Mouse (Mus musculus) heart, adult 11 months (tissue): ENCODE data around the gene Adamtsl1.

Source experiments
- DNase-seq: peaks from one replicate; pipeline ENCODE4 v3.0.0; 2022

Adamtsl1 gene

GRCm38 (mm10) chr4:86329481-86329880, 815.5 kb downstream of the Adamtsl1 start:
- no peak for DNase-seq

GRCm38 (mm10) chr4:86335861-86336415, 822.0 kb downstream of the Adamtsl1 start:
- DNase-seq: no peak

- no peak for DNase-seq
Observed at GRCm38 (mm10) chr4:86337216-86337765, 823.3 kb downstream of the Adamtsl1 start.

DNA sequence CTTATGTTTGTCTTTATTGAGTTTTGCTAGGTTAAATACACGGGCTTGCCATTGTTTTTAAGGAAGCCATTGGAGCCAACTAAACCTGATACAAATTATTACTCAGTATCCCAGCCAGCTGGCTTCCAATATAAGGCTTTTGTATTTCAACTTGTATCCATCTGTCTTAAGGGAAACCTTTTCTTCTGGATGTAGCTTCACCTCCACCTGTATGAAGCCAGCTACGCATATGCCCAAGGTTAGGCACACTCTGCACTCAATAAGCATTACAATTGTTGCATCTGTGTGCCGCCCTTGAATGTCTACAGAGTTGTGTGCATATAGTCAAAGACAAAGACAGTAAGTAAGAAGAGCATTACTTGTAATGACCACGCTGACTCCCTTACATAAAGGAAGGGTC, 835.4 kb downstream of the Adamtsl1 start:
- DNase-seq: peak; percentile 51

- DNase-seq: no peak
Observed at GRCm38 (mm10) chr4:86352121-86352520, 838.1 kb downstream of the Adamtsl1 start.

- DNase-seq: peak; percentile 21
Observed at GRCm38 (mm10) chr4:86353550-86353949, 839.6 kb downstream of the Adamtsl1 start.

DNA sequence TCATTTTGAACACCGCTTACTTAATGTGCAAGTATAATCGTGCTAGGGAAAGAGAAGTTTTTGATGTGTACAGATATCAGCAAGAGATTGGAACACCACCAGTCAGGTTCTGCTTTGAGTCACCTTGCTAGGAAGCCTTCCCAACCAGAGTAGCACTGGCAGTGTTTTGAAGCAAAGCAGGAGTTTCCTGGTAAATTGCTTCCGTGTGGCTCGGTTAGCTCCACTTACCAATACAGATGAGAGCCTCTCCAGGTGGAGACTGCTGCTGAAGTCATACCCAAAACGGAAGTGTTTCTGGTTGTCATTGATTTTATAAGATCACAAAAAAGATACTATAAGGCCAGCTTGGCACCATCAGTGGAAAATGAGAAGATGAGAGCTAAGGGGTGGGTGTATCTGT, 845.4 kb downstream of the Adamtsl1 start:
- peak; percentile 45 for DNase-seq

GRCm38 (mm10) chr4:86369055-86369454, 855.1 kb downstream of the Adamtsl1 start:
- no peak for DNase-seq

- peak; percentile 59 for DNase-seq
Observed at GRCm38 (mm10) chr4:86373166-86373565, 859.2 kb downstream of the Adamtsl1 start.

DNA sequence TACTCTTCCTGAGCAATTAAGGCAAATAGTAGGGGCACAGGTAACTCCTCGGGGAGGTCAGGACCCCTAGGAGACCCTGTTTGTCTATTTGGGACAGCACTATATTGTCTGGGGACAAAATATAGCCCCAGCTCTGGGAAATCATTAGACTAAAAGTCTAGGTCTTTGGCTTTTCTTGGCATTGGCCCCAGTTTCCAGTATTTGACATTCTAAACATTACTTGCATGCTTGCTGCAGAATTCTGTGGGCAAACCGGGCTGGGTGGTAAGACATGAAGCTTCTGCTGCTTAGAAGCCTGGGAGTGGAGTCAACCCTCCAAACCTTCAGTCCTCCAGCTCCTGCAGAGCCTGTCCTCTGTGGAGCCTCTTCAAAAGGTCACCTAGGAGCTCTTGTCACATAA, 869.2 kb downstream of the Adamtsl1 start:
- DNase-seq: peak; percentile 74

- peak; percentile 93 for DNase-seq
Observed at GRCm38 (mm10) chr4:86385121-86385520, 871.1 kb downstream of the Adamtsl1 start.

- peak; percentile 93 for DNase-seq
Observed at GRCm38 (mm10) chr4:86388430-86388829, 874.5 kb downstream of the Adamtsl1 start.

GRCm38 (mm10) chr4:86391176-86391575, 877.2 kb downstream of the Adamtsl1 start:
- DNase-seq: peak; percentile 81

DNA sequence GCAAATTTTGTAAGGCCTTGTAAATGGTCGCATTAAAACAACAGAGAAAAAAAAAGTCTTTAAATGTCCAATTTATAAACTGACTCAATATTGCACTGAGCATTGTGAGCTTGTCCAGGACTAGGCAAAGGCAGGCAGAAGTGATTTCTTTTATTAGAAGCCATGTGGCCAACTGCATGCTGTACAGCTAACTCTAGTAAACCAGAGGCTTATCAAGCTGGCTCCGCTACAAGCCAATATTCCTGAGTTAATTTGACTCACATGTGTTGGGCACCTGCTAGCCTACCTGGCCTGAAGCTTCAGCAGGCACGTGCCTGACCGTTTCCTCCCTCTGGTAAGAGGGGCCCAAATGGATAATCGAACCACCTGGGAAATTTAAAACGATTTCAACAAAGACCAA, 881.7 kb downstream of the Adamtsl1 start:
- peak; percentile 94 for DNase-seq

- DNase-seq: peak; percentile 96
Observed at GRCm38 (mm10) chr4:86396672-86397288, 882.8 kb downstream of the Adamtsl1 start.

DNA sequence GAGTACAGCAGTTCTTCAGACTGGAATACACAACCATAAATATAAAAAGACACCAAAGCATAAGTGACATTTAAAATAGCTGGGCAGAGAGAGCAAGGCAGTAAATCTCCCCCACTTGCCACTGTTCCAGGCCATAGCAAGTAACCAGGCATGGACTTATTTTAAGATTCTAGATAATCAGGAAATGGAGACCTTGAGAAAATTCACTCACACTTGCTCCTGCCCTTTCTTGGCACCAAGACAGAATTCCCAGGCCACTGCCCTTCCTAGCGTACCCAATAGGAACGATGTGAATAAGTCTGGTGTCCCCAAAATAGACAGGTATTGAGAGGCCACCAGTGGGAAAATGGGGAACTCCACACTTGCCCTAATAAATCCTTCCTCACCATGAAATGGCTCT, 883.5 kb downstream of the Adamtsl1 start:
- DNase-seq: peak; percentile 56

DNA sequence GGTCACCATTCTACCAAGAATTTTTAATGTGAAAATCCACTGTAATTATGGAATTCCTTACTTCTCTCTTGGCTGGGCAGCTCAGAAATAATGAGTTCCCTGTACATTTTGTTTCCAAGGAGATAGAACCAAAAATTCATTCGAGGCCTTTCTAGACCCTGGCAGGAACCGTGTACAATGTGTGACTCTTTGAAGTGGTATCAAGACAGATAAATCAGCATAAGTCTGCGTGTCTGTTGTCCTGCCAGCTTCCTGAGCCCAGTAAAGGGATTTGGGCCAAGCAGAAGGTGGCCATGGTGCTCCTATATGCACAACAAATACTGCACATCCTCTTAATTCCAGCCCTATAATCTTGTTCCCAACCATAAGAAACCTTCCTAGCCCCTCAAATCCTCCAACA, 887.1 kb downstream of the Adamtsl1 start:
- DNase-seq: peak; percentile 64

- peak; percentile 84 for DNase-seq
Observed at GRCm38 (mm10) chr4:86406501-86407199, 892.7 kb downstream of the Adamtsl1 start.

- peak; percentile 86 for DNase-seq
Observed at GRCm38 (mm10) chr4:86407200-86407527, 893.2 kb downstream of the Adamtsl1 start.

DNA sequence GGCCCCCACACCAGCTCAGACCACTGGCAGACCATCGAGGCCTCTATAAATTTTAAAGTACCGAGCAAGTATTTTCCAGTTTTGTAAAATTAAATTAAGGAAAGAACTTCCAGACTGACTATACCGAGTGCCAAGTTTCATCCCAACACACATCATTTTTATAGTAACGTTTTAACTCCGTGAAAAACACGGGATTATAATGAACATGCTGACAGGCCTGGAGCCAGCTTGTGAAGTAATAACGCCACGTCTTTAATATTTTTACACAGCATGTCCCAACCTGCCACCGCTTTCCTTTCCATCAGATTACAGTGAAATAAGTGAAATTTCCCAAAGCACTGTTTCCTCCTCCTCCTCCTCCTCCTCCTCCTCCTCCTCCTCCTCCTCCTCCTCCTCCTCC, 894.4 kb downstream of the Adamtsl1 start:
- no peak for DNase-seq

DNA sequence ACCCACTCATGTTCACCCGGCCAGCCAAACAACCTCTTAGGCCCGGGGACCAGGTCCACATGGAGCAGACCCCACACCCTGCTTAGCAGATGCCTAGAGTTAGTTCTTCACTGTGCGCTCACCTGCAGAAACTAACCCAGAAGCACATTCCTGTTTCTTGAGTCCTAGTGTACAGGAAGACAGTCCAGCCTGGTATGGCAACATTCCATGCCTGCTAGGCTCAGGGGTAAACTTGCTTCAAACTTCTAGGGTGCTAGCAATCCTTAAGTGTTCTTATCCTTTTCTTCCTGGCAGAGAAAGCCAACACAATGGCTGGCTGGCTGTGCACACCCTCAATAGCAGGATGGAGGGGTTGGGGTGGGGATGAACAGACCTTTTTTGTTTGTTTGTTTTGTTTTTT, 897.0 kb downstream of the Adamtsl1 start:
- peak; percentile 84 for DNase-seq

GRCm38 (mm10) chr4:86413388-86413787, 899.4 kb downstream of the Adamtsl1 start:
- DNase-seq: peak; percentile 72

GRCm38 (mm10) chr4:86416401-86417025, 902.5 kb downstream of the Adamtsl1 start:
- peak; percentile 86 for DNase-seq

GRCm38 (mm10) chr4:86422586-86422985, 908.6 kb downstream of the Adamtsl1 start:
- peak; percentile 53 for DNase-seq
